Mouse (Mus musculus) embryonic facial prominence, embryonic 11.5 days (tissue): ENCODE data around the gene Atoh1. TPM values are rescaled to one million over a fixed set of nuclear protein-coding genes. Genes with fewer than 3 reads are reported as not detected.

Experiments used
- ATAC-seq: fragments of 200-750 bp; cut with Nextera tagmentation; replicated peaks from 2 replicates; pipeline ENCODE4 v1.8.0; 2017; ENCODE audit warnings: low read depth; ENCODE audit not compliant: insufficient number of reproducible peaks, low FRiP score, low TSS enrichment
- DNase-seq: peaks from one replicate; pipeline ENCODE4 v3.0.0-alpha.2; 2015; ENCODE audit warnings: low spot score
- H3K27ac ChIP-seq: fragments of 300-500 bp; sonication (generic); replicated peaks from 2 replicates; pipeline ENCODE4 v1.5.1; 2014; ENCODE audit warnings: mild to moderate bottlenecking, low read depth, low read length, control low read depth
- H3K27me3 ChIP-seq: fragments of 300-500 bp; sonication (generic); 2 replicates; pipeline ENCODE4 v1.6.1; 2014; ENCODE audit warnings: mild to moderate bottlenecking, low read length, moderate library complexity, mixed read lengths; ENCODE audit not compliant: control insufficient read depth, insufficient read depth
- H3K36me3 ChIP-seq: fragments of 300-500 bp; sonication (generic); replicated peaks from 2 replicates; pipeline ENCODE4 v1.6.1; 2014; ENCODE audit warnings: low read depth, mild to moderate bottlenecking, low read length, moderate library complexity, mixed read lengths; ENCODE audit not compliant: control insufficient read depth, insufficient read depth
- H3K4me1 ChIP-seq: fragments of 300-500 bp; sonication (generic); 2 replicates; pipeline ENCODE4 v1.6.1; 2014; ENCODE audit warnings: low read length, mixed read lengths; ENCODE audit not compliant: control insufficient read depth, insufficient read depth
- H3K4me2 ChIP-seq: fragments of 300-500 bp; sonication (generic); 2 replicates; pipeline ENCODE4 v1.6.1; 2014; ENCODE audit warnings: low read depth, mild to moderate bottlenecking, control low read depth, low read length, moderate library complexity
- H3K4me3 ChIP-seq: fragments of 300-500 bp; sonication (generic); 2 replicates; pipeline ENCODE4 v1.5.1; 2014; ENCODE audit warnings: low read depth, low read length, control low read depth
- H3K9ac ChIP-seq: fragments of 300-500 bp; sonication (generic); replicated peaks from 2 replicates; pipeline ENCODE4 v1.6.1; 2014; ENCODE audit warnings: mild to moderate bottlenecking, control low read depth, low read length
- H3K9me3 ChIP-seq: fragments of 300-500 bp; sonication (generic); replicated peaks from 2 replicates; pipeline ENCODE4 v1.6.1; 2016; ENCODE audit warnings: mild to moderate bottlenecking, low read length, inconsistent platforms, mixed read lengths; ENCODE audit not compliant: control insufficient read depth
- WGBS: fragments of 180-500 bp; shearing (Covaris S2); extraction: QIAGEN DNeasy Blood & Tissue Kit; methylation state at CpG from one replicate; pipeline ENCODE4 v1.1.7; 2014; 5-methylcytosine and 5-hydroxymethylcytosine counted together
- polyA plus RNA-seq: library from polyadenylated mRNA; unstranded; fragments of >200 nt; fragmentation: Nextera tagmentation; extraction: Ambion mirVana; gene quantifications from 2 replicates; pipeline ENCODE4 v1.2.1, GENCODE M21; 2014

The Atoh1 gene
- polyA plus RNA-seq, 1 experiment from 2014 or later = 1.2 TPM

DNA sequence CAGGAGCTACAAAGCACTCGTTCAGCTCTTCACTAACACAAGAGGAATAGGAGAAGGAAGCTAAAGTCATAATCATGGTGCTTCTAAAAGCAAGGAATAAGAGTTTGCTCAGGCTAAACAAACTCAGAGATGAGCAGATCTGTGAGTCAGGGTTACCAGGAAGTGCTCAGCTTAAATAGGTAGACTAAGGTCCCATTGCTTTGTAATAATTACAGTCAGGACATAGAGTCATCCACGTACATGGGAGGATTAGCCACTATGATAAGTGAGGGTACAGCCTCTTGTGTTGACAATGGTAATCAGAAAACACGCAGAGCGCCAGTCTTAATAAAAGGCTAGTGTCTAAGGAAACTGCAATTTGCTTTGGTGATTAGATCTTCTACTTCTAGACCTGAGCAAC, 7.4 kb downstream of the Atoh1 start:
- ATAC-seq (no peak), DNase-seq (no peak)
- Histone ChIP-seq H3K27me3 (peaks cover 34% of the 10 kb centered on the region), H3K4me2 (no peak overlapping the region), H3K27ac (no peak overlapping the region), H3K9ac (no peak overlapping the region), H3K36me3 (no peaks in the 10 kb centered on the region), H3K4me1 (no peaks in the 10 kb centered on the region; the same call in 1 of the 2 replicates), H3K9me3 (no peaks in the 10 kb centered on the region), H3K4me3 (no peak overlapping the region)
- WGBS = 69% methylated on average over 4 of the region's 4 CpGs

DNA sequence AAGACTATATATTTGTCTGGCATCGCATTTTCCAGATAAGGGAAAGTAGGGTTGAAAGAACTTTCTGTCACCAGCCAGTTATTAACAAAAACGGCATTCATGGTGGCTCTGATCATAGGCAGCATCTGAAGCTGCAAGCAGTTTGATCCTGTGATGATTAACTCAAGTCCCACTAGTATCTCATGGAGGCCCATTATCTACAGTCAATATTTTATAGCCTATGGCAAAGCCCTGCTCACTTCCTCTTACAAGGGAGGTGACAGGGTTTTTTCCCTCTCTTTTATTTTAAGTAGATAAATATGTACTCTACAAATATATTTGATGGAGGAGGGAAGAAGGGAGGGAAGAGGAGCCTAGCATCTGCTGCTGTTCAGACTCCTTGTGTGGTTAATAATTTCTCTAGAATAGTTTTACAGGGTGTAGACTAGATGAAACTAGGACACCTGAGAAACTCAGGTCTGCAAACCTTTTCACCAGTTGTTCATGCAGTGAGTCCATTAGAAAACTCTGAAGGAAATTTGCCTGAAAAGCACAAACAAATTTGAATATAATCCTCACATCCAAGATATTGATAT, 14.1 kb downstream of the Atoh1 start:
- no peaks in the 10 kb centered on the region for H3K36me3 ChIP-seq
- no peak for ATAC-seq
- no peaks in the 10 kb centered on the region for H3K9me3 ChIP-seq
- H3K4me3 ChIP-seq = no peak overlapping the region
- H3K27me3 ChIP-seq = no peaks in the 10 kb centered on the region
- no peak overlapping the region for H3K9ac ChIP-seq
- no peak for DNase-seq
- no peaks in the 10 kb centered on the region for H3K4me1 ChIP-seq
- H3K27ac ChIP-seq = no peak overlapping the region
- H3K4me2 ChIP-seq = no peak overlapping the region
- 76% methylated on average over 2 of the region's 2 CpGs for WGBS

DNA sequence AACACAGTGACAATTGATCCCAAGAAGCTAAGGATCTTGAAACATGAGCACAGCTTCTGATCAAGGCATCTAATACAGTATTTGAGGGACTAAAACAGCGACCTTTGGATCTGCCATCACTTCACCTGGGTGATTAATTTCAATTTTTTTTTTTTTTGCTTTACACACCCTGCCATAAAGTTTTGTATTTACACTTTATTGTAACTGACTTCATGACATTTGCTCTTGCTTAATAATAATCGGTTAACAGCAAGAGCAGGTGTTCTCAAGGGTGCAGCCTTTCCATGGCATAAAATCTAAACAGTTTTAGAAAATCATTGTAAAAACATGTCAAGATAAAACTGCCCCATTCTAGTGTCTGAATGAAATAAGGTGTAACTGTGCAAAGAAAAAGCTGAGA, 25.6 kb downstream of the Atoh1 start:
- ATAC-seq = no peak
- no peak overlapping the region for H3K4me3 ChIP-seq
- no peak overlapping the region for H3K9ac ChIP-seq
- no peak overlapping the region for H3K4me2 ChIP-seq
- H3K4me1 ChIP-seq = no peaks in the 10 kb centered on the region
- no peak overlapping the region for H3K27ac ChIP-seq
- H3K27me3 ChIP-seq = no peaks in the 10 kb centered on the region
- no peaks in the 10 kb centered on the region for H3K9me3 ChIP-seq
- no peak for DNase-seq
- no peaks in the 10 kb centered on the region for H3K36me3 ChIP-seq
- WGBS = 86% methylated on average over 2 of the region's 2 CpGs

DNA sequence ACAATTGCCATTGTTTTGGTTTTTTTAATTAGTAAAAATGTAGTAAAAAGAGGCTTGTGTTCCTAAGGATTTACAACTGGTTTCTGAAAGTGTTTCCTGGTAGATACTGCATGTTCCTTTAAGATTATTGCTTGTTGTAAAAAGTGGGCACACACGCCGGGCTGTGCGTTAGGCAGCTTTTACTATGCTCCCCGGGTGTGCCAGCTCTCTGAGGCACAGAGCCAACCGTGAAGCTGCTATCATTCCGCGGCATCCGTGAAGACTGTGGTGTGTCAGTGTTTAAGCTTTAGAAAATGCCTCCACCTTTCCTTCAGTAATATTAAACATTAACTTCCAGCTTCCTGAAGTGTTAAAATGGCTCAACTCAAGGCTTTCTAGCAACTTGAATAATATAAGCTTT, 35.0 kb downstream of the Atoh1 start:
- Histone ChIP-seq H3K9me3 (no peaks in the 10 kb centered on the region), H3K4me2 (no peak overlapping the region), H3K27me3 (no peaks in the 10 kb centered on the region), H3K4me3 (no peak overlapping the region), H3K36me3 (no peaks in the 10 kb centered on the region), H3K27ac (no peak overlapping the region), H3K4me1 (no peaks in the 10 kb centered on the region), H3K9ac (no peak overlapping the region)
- 69% methylated on average over 8 of the region's 8 CpGs for WGBS
- ATAC-seq (no peak), DNase-seq (no peak)

DNA sequence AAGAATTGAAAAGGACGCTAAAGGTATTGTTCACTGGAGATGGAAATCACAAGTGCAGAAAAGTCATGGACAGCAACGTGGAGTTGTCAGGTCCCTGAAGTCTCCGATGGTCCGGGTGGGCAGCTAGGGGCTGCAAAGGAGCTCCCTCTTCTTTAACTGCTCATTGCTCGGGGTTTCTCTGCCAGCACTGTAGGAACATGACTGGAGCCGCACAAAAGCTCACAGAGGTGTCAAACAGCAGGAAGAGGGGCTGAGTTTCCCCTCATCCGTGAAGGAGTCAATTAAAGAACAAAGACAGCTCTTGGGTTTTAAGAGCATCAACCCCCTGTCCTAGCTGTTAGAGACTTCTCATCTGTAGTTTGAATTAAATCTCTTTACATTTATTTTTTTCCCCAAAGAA, 44.5 kb downstream of the Atoh1 start:
- H3K4me2 ChIP-seq = no peak overlapping the region
- H3K27me3 ChIP-seq = no peaks in the 10 kb centered on the region
- no peaks in the 10 kb centered on the region for H3K36me3 ChIP-seq
- no peak overlapping the region for H3K27ac ChIP-seq
- H3K4me1 ChIP-seq = no peaks in the 10 kb centered on the region
- ATAC-seq = no peak
- no peak overlapping the region for H3K9ac ChIP-seq
- H3K9me3 ChIP-seq = no peaks in the 10 kb centered on the region
- WGBS = 6% methylated on average over 7 of the region's 7 CpGs
- peak; percentile 3 for DNase-seq
- H3K4me3 ChIP-seq = no peak overlapping the region
